Mouse (Mus musculus) intestine, embryonic 14.5 days (tissue): ENCODE measurements around the gene Mogs. TPM values are rescaled to one million over a fixed set of nuclear protein-coding genes. Genes with fewer than 3 reads are reported as not detected.

Experiments used
- ATAC-seq: fragments of 200-750 bp; cut with Nextera tagmentation; replicated peaks from 2 replicates; pipeline ENCODE4 v1.8.0; 2017; ENCODE audit warnings: low read depth, moderate number of reproducible peaks, moderate TSS enrichment, moderate library complexity; ENCODE audit not compliant: low FRiP score, low TSS enrichment
- DNase-seq: peaks from one replicate; pipeline ENCODE4 v3.0.0-alpha.2; 2018; ENCODE audit warnings: low spot score
- H3K27ac ChIP-seq: fragments of 300-500 bp; sonication (generic); 2 replicates; pipeline ENCODE4 v1.5.1; 2014; ENCODE audit warnings: low read depth, mild to moderate bottlenecking, control low read depth
- H3K27me3 ChIP-seq: fragments of 300-500 bp; sonication (generic); replicated peaks from 2 replicates; pipeline ENCODE4 v1.6.1; 2014; ENCODE audit warnings: low read length, control low read depth; ENCODE audit not compliant: control insufficient read depth, insufficient read depth
- H3K36me3 ChIP-seq: fragments of 300-500 bp; sonication (generic); 2 replicates; pipeline ENCODE4 v1.6.1; 2014; ENCODE audit warnings: low read length, control low read depth; ENCODE audit not compliant: control insufficient read depth, insufficient read depth
- H3K4me1 ChIP-seq: fragments of 300-500 bp; sonication (generic); replicated peaks from 2 replicates; pipeline ENCODE4 v1.6.1; 2014; ENCODE audit warnings: low read length, control low read depth, mixed read lengths; ENCODE audit not compliant: control insufficient read depth, insufficient read depth
- H3K4me2 ChIP-seq: fragments of 300-500 bp; sonication (generic); 2 replicates; pipeline ENCODE4 v1.6.1; 2014; ENCODE audit warnings: low read length
- H3K4me3 ChIP-seq: fragments of 300-500 bp; sonication (generic); 2 replicates; pipeline ENCODE4 v1.5.1; 2014; ENCODE audit warnings: low read depth, low read length, control low read depth, mixed read lengths
- H3K9ac ChIP-seq: fragments of 300-500 bp; sonication (generic); 2 replicates; pipeline ENCODE4 v1.6.1; 2014; ENCODE audit warnings: mild to moderate bottlenecking, low read length
- H3K9me3 ChIP-seq: fragments of 300-500 bp; sonication (generic); 2 replicates; pipeline ENCODE4 v1.6.1; 2016; ENCODE audit warnings: low read length, control low read depth; ENCODE audit not compliant: control insufficient read depth
- WGBS: fragments of 180-500 bp; shearing (Covaris S2); extraction: QIAGEN DNeasy Blood & Tissue Kit; methylation state at CpG from one replicate; pipeline ENCODE4 v1.1.7; 2014; 5-methylcytosine and 5-hydroxymethylcytosine counted together
- polyA plus RNA-seq: library from polyadenylated mRNA; unstranded; fragments of >200 nt; fragmentation: Nextera tagmentation; extraction: Ambion mirVana; gene quantifications from 2 replicates; pipeline ENCODE4 v1.2.1, GENCODE M21; 2014

Gene Mogs
- polyA plus RNA-seq, 1 experiment from 2014 or later = 60.0 TPM

DNA sequence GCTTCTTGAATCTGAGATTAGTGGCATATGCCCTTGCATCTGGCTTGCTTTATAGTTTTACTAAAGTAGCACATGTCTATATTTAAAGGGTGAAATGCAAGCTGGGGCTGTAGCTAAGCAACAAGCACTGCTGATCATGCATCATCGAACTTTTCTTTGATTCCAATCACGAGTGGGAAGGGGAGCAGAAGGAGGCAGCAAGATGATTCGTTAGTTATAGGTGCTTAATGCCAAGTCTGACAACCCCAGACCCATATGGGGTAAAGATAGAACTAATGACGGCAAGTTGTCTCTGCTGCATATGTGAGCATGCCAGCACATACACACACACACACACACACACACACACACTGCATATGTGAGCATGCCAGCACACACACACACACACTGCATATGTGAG, 11.1 kb upstream of the Mogs start:
- no peak for DNase-seq
- no peak overlapping the region for H3K4me3 ChIP-seq
- 82% methylated on average over 4 of the region's 4 CpGs for WGBS
- H3K27me3 ChIP-seq = no peaks in the 10 kb centered on the region
- H3K27ac ChIP-seq = no peak overlapping the region
- H3K36me3 ChIP-seq = no peaks in the 10 kb centered on the region
- H3K9ac ChIP-seq = no peak overlapping the region
- no peak for ATAC-seq
- H3K4me1 ChIP-seq = peaks cover 13% of the 10 kb centered on the region
- no peaks in the 10 kb centered on the region for H3K9me3 ChIP-seq
- H3K4me2 ChIP-seq = no peak overlapping the region

DNA sequence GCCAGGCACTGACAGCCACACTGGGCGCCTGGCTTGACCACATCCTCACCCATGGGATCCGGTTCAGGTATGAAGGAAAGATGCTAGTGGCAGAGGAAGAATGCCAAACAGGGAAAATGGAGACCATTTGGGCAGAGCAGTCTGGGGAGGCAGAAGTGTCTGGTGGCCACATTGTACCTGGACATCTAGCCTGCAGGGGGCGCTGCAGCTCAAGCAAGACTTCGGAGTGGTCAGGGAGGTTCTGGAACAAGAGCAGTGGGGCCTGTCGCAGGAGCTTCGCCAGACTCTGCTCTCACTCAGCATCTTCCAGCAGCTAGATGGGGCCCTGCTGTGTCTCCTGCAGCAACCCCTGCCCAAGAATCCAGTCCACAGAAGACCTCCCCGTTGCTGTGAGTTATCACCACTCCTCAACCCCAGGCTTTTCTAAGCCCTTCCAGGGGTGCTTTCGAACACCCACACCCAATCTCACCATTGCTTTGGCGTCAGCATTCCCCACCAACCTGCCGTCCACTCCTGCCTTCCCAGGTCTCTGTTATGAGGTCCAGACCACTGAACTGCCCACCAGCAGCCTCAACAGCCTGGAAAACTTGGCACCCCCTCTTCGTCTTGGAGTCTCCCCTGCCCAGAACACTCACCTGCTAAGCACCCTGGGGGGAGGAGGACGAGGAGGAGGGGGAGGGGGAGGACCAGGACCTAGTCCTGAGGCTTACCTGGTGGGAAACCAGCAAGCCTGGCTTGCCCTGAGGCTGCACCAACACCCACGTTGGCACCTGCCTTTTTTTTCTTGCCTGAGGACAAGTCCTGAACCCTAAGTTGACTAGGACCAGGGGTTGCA, 7.5 kb upstream of the Mogs start:
- Histone ChIP-seq H3K4me1 (peaks cover 9% of the 10 kb centered on the region), H3K27ac (0 out of 2 replicates have a peak overlapping the region, but pooled peaks have one; percentile 77), H3K4me2 (peak overlapping the region; percentile 85), H3K4me3 (peak overlapping the region; percentile 99), H3K9ac (no peak overlapping the region), H3K27me3 (no peaks in the 10 kb centered on the region), H3K36me3 (peaks cover 15% of the 10 kb centered on the region), H3K9me3 (no peaks in the 10 kb centered on the region)
- ATAC-seq (0 out of 2 replicates have a peak, but pooled peaks have one; percentile 12), DNase-seq (peak; percentile 87)
- WGBS = 38% methylated on average over 13 of the region's 13 CpGs

DNA sequence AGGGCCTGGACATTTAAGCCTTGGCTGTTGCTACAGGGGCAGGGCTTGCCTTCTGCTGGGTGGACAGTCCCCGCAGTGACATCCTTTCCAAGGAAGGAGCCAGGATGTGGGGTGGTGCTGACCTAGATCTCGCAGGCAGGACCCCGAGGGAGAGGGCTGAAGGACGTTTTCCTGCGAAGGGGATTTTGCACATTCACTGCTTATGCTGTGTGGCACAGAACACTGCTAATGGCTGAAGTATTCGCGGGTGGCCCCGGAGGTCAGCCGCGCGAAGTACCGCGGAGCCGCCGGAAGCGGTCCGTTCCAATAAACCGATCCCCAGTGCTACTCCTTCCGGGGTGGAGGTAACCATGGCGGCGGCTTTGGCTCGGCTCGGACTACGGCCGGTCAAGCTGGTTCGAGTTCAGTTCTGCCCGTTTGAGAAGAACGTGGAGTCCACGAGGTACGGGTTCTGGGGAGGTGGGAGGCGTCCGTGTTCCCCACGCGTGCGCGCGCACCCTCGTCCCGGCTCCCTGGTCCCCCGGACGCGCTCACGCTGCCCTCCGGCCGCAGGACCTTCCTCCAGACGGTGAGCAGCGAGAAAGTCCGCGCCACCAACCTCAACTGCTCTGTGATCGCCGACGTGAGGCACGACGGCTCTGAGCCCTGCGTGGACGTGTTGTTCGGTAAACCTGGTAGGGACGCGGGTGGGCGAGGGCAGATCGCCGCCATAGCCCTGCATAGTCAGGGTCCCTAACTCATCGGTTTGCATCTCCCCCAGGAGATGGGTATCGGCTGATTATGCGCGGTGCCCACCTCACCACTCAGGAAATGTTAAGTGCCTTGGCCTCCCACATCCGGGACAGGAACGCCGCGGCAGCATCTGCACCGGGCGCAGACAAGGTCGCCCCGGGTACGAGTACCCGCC, 6.3 kb upstream of the Mogs start, which contains the start of gene Mrpl53:
Gene Mrpl53, plus strand, starts transcription at position 279 of the 907 bp plus-strand sequence.
- H3K27me3 ChIP-seq = no peaks in the 10 kb centered on the region
- DNase-seq = peak; percentile 90
- ATAC-seq = peak; percentile 88
- H3K4me2 ChIP-seq = peak within 1 kb of the TSS; percentile 85
- H3K9me3 ChIP-seq = no peaks in the 10 kb centered on the region
- WGBS = under 1% methylated on average over 75 of the region's 76 CpGs
- peak within 1 kb of the TSS; percentile 77 for H3K27ac ChIP-seq
- peaks cover 6% of the 10 kb centered on the region for H3K4me1 ChIP-seq
- peak within 1 kb of the TSS; percentile 99 for H3K4me3 ChIP-seq
- H3K36me3 ChIP-seq = peaks cover 15% of the 10 kb centered on the region
- H3K9ac ChIP-seq = peak within 1 kb of the TSS; percentile 84

DNA sequence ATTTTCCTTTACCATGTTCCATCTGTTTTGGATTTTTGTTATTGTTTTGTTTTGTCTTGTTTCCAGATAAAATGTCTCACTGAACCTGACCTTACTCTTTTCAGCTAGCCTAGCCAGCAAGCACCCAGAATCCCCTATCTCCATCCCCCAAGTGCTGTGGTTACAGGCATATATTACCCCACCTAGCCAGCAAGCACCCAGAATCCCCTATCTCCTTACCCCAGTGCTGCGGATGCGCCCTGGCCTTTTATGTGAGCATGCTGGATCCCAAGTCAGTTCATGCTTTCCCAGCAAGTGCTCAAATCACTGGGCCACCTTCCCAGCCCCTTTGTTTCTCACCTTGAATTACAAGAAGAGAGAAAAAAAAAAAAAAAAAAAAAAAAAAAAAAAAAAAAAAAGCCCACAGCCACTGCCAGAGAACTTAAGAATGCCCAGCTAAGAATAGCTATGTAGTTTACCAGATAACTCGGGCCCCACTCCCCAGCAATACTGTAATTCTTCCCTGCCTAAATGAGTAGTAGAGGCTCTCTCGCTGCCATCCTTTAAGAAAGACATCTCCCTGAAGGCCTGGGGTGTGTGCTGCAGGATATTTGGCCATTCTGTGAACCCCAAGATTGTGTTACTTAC, 3.7 kb upstream of the Mogs start:
- no peak for DNase-seq
- no peak overlapping the region for H3K4me3 ChIP-seq
- WGBS = 87% methylated on average over 4 of the region's 4 CpGs

DNA sequence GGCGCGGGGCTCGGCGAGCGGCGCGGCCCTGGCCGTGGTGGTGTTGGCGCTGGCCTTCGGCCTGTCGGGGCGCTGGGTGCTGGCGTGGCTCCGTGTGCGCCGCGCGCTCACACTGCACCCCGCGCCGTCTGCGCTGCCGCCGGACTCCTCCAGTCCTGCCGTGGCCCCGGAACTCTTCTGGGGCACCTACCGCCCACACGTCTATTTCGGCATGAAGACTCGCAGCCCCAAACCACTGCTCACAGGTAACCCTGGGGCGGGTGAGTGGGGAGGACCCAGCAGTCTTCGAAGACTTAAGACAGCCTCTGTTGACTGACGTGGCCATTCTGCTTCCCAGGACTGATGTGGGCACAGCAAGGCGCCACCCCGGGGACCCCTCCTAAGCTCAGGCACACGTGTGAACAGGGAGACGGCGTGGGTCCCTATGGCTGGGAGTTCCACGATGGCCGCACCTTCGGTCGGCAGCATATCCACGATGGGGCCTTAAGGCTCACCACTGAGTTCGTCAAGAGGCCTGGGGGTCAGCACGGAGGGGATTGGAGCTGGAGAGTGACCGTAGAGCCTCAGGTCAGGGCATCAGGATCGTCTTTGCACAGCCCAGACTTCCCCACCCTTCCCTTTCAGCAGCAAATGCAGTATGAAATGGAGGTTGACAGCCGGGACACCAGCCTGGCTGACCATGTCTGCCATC, 531 bp downstream of the Mogs start:
- peaks cover 39% of the 10 kb centered on the region for H3K36me3 ChIP-seq
- peak overlapping the region; percentile 95 for H3K4me2 ChIP-seq
- H3K9me3 ChIP-seq = no peaks in the 10 kb centered on the region
- peak overlapping the region; percentile 79 for H3K4me3 ChIP-seq
- H3K27me3 ChIP-seq = no peaks in the 10 kb centered on the region
- H3K9ac ChIP-seq = peak overlapping the region; percentile 80
- ATAC-seq = no peak; the same call in 1 of the 2 replicates
- H3K27ac ChIP-seq = peak overlapping the region; percentile 76
- peak; percentile 70 for DNase-seq
- H3K4me1 ChIP-seq = peaks cover 25% of the 10 kb centered on the region
- 2% methylated on average over 45 of the region's 48 CpGs for WGBS

More for the DNA sequence above, 3.7 kb upstream of the Mogs start:
- no peak overlapping the region for H3K9ac ChIP-seq
- no peaks in the 10 kb centered on the region for H3K27me3 ChIP-seq
- H3K9me3 ChIP-seq = no peaks in the 10 kb centered on the region
- peaks cover 16% of the 10 kb centered on the region for H3K36me3 ChIP-seq
- no peak for ATAC-seq
- H3K27ac ChIP-seq = no peak overlapping the region
- H3K4me1 ChIP-seq = peaks cover 19% of the 10 kb centered on the region
- no peak overlapping the region for H3K4me2 ChIP-seq

DNA sequence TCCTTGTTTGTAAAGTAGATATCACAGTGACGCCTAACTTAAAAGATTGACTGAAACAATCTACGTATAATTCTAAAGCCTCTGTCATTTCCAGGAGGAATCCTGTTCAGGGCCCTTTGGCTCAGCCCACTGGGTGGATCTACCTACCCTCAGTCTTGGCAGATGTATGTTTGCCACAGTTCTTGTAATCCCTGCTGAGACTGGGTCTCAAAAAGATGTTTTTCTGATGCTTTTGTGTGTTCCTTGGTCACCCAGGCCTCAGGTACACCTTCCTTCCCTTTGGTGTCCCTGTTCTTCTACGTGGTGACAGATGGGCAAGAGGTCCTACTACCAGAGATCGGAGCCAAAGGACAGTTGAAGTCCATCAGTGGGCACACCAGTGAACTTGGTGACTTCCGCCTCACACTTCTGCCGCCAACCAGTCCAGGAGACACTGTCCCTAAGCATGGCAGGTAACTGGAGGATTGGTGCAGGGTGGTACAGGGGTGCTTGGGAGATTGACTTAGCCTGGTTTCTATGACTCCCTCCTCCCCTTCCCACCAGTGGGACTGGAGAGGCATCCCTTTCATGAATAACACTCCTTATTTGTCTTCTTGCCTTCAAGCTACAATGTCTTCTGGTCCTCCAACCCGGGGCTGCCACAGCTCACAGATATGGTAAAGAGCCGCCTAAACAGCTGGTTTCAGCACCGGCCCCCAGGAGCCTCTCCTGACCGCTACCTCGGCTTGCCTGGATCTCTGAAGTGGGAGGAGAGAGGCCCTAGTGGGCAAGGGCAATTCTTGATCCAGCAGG, 1.3 kb downstream of the Mogs start:
- DNase-seq = no peak
- peaks cover 32% of the 10 kb centered on the region for H3K36me3 ChIP-seq
- peak overlapping the region; percentile 80 for H3K9ac ChIP-seq
- H3K27ac ChIP-seq = no peak overlapping the region
- ATAC-seq = no peak
- H3K9me3 ChIP-seq = no peaks in the 10 kb centered on the region
- peak overlapping the region; percentile 95 for H3K4me2 ChIP-seq
- no peaks in the 10 kb centered on the region for H3K27me3 ChIP-seq
- WGBS = 76% methylated on average over 11 of the region's 11 CpGs
- peak overlapping the region; percentile 79 for H3K4me3 ChIP-seq
- H3K4me1 ChIP-seq = peaks cover 25% of the 10 kb centered on the region

DNA sequence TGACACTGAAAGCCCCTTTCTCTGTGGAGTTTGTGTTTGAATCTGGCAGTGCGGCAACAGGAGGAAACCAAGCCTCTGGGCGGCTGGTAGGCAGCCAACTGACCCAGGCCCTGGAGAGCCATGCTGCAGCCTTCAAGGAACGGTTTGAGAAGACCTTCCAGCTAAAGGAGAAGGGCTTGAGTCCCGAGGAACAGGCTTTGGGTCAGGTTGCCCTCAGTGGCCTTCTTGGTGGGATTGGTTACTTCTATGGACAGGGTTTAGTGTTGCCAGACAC, 1.8 kb downstream of the Mogs start:
- DNase-seq (no peak), ATAC-seq (no peak)
- Histone ChIP-seq H3K27me3 (no peaks in the 10 kb centered on the region), H3K36me3 (peaks cover 31% of the 10 kb centered on the region), H3K9me3 (no peaks in the 10 kb centered on the region), H3K4me1 (peaks cover 25% of the 10 kb centered on the region), H3K9ac (no peak overlapping the region), H3K4me2 (no peak overlapping the region), H3K4me3 (no peak overlapping the region), H3K27ac (no peak overlapping the region)
- 87% methylated on average over 4 of the region's 4 CpGs for WGBS
